Mouse (Mus musculus) megakaryocyte, adult 5-6 weeks (primary cell): ENCODE measurements at regions not wholly inside any gene's neighbourhood (a gene's known extent, or its start where the extent isn't known, plus 50 kb on each side); places are given as distances from the start of the nearest gene placed in this dataset.
A peak's percentile ranks its signal among the peaks of the same experiment; 100 is the strongest.

Experiments
- ATAC-seq: 2 replicates; pipeline ENCODE4 v1.8.0; 2016; ENCODE audit warnings: mild to moderate bottlenecking, inconsistent platforms; ENCODE audit not compliant: poor library complexity, severe bottlenecking

DNA sequence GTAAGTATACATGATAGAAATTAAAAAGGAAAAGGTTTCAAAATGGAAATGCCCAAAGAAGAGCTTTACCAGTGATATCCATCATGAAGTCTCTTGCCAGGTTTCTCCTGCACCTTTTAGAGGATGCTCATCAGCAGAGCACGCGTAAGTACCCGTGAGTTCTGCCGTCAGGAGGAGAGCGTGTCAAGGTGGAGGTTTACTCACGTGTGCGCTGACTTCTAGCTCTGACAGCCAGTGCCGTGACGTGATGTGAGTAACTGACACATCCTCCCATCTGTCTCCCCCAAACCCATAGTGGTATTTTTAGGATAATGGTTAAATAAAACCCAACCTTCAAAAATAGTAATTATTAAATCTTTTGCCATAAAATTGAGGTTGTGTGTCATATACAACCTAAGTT lies 55.3 kb downstream of the Adra2a start:
- no peak for ATAC-seq

DNA sequence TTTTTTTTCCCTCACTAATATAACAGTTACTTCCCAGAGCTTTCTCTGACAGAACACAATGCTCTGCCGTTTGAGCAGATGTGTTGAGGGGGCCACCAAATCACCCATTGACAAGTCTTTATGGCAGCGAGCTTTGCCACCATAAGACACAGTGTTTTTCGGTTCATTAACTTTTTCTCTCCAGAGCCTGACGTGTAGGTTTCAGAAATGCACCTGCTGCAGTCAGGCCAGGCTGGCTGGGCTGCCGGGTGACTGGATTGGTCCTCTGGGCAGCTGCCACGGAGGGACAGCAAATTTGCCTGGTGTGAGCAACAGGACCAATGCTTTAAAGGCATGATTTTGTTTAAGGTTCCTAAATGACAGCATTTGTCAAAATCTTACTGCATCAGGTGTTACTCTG lies 55.8 kb downstream of the Adra2a start:
- no peak for ATAC-seq

DNA sequence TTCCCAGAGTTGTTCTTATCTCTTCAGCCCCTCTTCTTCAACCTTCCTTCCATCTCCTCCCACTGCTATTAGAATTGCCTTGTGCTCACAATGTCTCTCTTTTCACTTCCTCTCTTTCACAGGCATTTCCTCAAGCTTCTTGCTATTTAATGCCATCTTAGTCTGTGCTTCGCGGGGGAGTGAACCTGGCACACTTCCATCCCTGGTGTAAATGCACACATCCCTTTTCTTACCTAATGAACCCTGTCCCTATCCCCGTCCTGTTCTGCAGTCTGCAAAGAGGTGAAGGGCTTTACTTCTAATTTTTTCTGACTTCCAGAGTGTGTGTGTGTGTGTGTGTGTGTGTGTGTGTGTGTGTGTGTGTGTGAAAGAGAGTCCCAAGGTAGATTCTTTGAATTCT lies 62.6 kb downstream of the Adra2a start:
- peak; percentile 40; the same call in 1 of the 2 replicates for ATAC-seq

DNA sequence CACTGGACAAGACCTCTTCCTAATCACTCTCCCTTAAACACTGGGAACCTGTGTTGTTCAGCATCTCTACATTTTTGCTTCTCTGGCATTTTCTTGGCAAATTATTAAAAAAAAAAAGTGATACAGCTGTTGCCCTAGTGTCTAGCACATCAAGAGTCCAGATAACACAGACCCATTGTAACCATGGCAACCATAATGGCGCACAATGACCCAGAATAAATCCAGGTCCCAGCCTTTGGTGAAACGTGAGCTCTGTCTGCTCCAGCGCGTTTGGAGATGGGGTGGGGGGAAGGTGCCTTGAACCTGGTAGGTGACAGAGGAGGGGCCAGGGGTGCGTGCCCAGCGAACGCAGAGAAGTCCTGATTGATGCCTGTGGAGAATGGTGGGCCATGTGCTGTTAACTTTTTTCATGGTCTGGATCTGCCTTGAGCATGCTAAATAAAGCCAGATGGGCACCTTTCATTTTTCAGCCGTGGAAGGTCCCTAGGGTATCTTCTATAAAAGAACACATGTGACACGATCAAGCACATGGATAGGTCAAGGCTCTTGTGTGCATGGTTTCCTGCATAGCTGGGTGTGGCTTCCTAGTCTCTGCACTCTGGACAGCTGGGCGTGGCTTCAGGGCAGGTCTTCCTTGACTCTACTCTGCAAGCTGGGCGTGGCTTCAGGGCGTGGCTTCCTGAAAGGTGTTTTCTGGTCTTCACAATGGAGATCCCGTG lies 63.3 kb downstream of the Adra2a start:
- no peak for ATAC-seq

DNA sequence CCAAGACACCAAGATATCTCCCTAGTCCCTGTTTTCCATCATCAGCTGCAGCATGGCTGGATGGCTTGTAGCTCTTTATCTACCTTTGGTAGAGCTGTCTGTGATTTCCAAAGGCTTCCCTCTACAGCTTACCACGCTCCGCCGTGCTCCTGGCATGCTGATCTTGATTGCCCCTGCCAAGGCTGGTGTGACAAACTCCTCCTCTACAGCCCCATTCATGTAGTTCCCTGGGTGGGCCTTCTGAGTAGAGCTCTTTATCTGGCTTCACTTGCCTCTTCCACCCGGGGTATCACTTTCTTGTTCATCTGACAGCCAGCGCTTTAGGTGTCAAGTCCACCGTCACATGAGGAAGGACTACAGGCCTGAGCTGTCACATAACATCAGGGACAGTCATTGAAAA lies 66.1 kb downstream of the Adra2a start:
- no peak for ATAC-seq

DNA sequence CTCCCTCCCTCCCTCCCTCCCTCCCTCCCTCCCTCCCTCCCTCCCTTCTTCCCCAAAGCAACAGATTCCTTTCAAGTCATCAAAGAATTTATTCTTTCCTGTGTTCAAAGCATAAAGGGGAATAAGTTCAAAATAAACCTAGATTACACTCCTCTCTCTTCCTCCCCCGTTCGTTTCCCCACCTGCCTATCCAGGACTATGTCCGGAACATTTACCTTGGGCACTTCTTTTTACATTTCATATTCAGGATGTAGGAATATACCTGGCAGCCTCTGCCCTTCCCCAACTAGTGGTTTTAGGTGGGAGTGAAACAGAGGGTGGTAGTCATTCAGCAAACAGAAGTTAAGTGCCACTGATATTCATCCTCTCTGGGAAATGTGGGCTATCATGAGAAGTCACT lies 68.7 kb downstream of the Adra2a start:
- ATAC-seq, result no peak

DNA sequence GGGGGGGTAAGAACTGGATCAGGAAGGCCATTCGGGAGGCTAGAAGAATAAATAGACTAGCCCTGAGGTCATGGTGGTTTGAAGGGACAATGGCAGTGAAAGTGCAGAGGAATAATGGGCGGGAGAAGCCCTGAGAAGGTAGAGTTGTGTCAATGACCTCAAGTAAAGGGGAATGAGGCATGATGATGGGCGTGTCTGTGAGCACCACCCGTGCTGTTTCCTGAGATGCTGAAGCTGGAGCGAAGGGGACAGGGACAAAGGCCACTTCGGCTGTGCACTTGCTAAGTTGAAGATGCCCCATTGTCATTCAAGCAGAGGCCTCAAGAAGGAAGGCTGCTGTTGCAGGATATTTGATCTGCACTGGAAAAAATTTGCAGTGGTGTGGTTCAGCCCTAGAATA lies 69.5 kb downstream of the Adra2a start:
- no peak for ATAC-seq

DNA sequence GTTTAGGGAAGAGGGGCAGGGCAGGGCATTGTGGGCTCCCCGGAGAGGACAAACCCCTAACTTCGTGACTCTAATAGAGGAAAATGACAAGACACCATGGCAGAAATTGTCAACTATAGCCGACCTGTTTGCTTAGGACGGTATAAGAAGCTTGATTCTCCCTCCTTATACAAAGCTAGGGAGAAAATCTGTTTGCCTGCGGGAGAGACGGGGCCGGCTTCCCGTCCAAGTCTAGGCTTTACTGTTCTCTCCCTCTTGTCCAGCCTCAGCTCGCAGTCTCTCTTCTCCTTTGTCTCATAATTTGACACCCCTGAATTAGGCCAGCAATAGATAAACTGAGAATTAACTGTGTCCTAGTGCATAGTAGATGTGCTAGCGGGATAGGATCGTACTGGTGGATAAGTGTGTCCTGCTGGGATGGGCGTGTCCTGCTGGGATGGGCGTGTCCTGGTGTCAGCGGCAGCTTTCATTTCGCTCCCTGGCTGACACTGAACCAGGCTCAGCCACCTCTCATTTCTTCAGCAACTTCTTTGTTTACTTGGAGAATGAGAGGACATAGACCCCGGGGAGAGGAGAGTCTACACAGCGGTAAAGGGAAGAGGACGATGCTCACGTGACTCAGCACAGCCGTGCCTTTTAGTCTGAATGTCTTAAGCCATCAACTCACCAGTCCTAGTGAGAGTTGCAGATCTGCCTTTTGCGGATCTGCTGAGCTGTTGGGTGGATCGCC lies 70.8 kb downstream of the Adra2a start:
- ATAC-seq, result peak; percentile 83

DNA sequence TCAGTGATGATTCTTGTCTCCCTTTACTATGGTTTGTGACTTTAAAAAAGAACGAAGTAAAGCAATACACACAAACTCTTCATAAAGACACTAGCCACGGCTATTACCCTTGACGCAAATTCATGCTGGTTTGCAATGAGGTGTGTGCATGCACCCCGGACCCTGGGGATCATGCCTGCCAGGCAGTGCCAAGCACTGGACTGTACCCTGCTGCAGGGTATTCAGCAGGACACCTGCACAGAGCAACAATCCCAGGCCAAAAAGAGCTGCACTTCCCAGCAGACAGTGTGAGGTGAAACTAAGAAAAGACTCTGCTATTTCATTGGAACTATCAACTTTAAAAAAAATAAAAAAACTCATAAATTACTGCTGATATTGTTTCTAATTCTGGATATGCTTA lies 71.4 kb downstream of the Adra2a start:
- 0 out of 2 replicates have a peak, but pooled peaks have one; percentile 18 for ATAC-seq

DNA sequence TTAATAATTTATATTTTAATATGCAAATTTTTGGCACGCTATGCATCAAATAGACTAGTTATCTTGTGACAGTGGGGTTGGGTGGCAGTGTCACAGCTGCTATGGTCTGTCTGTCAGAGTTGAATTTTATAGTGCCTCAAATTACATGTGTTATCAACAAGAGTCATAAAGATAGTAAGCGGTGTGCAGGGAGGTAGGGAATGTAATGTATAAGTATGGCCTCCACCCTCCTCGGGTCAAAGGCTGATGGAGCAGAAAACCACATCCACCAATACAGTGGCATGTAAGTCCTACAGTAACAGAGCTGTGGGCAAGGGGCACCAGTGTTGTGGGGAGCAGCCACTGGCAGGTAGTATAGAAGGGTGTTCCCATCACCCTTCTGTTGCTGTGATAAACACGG lies 72.9 kb downstream of the Adra2a start:
- ATAC-seq, result no peak

DNA sequence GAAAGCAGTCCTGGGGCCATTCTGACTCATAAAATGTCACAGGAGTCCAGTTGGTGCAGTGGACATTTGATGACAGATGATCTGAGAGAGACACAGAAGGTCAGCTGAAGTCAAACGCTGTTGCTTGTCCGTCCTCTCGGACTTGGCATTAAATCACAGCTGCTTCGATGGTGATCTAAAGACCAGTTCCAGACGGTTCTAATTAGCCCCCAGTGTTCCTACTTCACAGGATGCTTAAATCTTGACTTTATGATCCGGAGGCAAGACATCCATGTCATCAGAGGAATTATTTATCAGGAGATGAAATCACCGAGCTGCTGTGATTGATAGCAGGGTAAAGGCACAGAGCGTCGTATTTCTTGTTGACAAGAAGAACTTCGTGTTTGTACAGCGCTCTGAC lies 73.7 kb downstream of the Adra2a start:
- no peak for ATAC-seq

DNA sequence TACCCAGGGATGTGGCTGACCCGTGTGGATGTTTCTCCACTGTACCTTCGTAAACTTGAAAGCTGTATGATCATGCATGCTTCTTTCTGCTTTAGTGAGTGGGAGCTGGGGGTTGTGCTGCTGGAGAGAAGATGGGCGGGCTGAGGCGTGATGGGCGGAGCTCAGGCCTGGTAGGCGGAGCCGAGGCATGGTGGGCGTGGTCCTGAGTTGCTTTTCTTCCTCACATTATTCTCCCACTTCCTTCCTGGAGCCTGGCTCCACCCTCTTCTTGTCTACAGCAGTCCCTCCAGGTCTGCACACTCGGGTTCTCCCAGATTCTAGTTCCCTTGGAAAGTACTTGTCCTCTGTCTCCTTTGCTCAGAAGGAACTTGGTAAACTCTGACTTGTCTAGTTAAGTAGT lies 79.6 kb downstream of the Adra2a start:
- no peak for ATAC-seq

DNA sequence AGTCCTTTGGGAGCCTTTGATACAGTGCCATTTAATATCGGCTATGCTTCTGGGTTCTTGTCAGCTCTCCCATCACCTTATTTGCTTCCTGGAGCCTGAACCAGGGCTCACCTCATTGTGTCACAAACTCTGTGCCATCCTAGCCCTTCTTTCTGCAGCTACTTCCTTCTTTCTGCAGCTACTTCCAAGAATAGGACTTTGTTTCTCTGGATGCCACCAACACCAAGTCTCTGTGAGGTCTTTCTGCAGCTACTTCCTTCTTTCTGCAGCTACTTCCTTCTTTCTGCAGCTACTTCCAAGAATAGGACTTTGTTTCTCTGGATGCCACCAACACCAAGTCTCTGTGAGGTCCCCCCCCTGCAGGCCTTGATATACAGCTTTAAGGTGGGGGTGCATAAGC lies 107.8 kb downstream of the Adra2a start:
- ATAC-seq, result peak; percentile 30

DNA sequence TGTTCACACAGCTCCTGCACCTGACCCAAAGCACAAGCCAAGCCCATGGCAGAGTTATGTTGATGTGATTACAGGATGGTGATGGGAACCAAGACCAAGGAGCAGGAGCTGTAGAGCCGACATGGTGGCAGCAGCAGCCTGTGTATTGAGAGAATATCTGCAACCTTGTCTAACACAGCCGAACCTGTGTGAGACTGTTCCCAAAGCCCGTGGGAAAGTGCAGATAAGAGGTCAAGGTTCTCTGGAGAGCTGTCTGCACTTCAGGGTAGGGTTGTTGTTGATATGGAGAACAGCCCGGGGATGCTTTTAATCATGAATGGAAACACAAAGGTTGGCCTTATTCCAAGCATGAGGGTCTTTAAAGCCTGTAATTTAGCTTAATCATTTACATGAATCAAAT lies 110.4 kb downstream of the Adra2a start:
- ATAC-seq, result no peak

DNA sequence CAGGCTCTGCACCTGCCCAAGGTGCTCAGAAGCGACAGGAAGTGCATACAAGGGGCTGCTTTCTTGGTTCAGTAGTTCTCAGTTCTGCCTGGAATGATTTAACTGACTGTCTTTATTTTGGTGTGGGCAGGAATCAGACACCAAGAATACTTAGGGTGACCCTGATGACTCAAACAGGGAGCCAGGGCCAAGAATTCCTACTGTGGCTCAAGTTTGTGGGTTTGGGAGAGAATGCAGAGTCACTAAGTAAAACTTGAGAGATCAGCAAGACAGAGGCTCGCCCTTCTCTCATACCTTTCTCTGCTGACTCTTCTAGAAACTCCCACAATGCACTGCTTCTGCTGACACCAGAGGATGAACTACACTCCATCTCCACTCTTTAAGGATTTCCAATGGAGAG lies 126.4 kb downstream of the Adra2a start:
- ATAC-seq, result no peak

DNA sequence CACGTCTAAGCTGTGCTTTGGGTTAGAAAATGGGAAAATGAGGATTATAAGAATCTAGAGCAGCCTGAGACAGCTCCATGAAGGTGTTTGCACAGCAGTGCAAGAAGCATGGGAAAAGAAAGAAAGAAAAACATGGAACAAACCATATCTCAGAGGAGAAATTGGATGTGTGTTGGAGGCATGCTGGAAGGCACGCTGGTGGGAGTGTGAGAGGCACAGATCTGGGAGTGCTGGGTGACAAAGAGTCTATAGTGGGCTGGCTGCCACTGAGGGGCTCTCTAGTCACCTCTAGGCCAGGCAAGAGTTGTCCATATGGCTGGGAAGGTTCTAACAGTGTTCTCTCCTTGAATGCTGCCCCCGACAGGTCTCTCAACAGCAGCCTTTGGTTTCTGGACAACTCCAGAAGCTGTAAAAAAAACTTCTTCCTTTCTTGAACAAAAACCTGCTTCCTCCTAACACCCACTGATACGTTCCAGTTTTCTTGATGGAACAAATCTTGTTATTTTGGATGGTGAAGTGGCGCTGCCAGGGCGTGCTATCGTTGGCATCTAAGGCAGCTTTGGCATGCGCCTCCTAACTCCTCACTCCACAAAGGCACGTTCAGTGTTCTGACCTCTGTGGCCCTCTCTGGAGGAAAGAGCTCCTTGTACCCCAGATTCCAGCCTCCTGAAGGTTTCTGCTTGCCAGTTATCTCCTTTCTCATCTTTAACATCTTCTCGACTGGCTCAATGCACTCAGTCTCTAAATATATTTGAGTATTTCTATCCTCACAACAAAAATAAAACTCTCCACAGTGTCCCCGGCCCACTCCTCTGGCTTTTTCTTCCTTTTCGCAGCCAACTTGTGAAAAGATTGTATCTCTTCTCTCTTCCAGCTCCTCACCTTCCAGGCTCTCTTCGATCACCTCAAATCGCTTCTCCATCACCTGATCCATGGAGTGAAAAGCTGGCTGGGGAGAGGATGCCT lies 130.4 kb downstream of the Adra2a start:
- no peak for ATAC-seq

DNA sequence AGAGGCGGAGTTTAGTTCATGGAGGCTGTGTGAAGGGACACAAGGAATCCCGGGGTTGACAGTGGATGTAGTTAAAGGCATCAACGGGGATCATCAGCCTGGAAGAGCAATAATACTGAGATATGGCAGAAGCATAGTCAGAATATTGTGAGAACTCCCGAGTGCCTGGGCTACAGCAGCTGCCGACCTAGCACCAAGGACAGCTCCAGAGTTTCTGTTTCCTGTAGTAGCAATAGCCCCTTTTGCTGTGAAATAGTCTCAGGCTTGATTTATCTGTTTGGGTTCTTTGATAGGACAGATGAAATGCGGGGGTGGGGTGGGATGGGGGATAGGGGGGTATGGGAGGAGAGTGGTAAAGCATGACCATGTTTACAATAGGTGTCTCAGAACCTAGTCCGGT lies 131.8 kb downstream of the Adra2a start:
- no peak for ATAC-seq

DNA sequence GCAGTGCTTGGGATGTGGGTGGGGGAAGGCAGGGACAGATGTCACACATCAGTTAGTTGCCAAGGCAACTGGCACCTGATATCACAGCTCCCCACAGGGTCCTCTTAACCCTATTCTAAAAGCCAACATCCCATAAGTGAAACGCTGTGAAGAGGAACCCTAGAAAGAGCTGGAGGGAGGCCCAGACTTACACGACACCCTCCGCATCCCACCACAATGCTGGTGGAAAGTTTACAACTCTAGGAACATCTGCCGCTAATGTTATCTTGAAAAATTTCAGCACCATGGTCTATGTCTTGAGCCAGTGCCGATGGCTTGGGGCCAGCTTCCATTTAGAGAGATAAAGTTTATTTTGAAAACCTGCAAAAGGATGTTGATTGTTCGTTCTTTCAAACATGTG lies 133.5 kb downstream of the Adra2a start:
- no peak for ATAC-seq

DNA sequence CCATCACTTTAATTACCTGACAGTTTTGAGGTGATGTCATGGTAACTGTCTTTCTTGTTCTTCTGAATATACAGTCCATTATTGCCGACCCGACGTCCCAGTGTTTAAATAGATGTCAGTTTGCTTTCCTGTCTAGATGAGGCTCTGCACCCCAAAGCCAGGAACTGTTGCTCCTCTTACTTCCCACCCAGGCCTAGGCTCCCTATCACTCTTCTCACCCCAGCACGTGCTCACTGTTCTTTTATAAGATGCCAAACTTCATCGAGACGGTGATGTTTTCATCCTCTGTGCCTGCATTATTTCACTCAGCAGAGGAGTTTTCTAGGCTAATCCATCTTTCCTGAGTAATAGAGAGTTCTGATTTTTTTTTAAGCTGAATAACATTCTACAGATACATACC lies 156.5 kb downstream of the Adra2a start:
- ATAC-seq, result no peak

DNA sequence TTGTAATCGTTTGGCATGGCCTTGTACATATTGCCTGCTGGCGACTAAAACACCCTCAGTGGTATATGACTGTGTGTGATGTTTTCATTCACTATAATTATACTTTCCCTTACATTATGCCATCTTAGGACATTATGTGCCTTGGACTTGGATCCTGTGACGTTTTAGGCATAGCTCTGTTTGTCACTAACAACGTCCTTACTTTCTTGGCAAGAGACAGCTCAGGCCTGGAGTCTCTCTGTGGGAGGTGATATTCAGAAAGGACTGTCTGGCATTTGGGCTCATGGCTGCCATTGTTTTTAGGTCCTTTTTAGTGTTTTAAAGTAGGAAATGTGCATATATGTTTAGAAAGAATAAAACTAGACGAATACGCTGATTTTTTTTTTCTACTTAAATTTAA lies 158.5 kb downstream of the Adra2a start:
- ATAC-seq, result no peak

DNA sequence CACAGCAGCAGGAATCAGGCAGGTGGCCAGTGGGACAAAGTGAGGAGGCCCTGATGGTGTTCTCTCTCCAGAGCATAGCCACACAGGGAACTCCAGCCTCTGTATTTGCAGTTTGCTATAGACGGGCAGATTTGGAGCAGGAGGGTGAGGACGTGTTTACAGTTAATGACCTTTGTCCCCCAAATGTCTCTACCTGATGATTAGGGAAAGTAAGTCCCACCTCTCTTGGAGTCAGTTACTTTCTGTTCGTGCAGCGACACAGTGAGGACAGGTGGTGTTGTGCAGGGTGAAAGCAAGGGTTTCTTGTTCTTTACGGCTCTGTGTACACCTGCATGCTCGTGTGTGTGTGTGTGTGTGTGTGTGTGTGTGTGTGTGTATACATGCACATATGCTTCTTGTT lies 162.9 kb downstream of the Adra2a start:
- ATAC-seq, result no peak

DNA sequence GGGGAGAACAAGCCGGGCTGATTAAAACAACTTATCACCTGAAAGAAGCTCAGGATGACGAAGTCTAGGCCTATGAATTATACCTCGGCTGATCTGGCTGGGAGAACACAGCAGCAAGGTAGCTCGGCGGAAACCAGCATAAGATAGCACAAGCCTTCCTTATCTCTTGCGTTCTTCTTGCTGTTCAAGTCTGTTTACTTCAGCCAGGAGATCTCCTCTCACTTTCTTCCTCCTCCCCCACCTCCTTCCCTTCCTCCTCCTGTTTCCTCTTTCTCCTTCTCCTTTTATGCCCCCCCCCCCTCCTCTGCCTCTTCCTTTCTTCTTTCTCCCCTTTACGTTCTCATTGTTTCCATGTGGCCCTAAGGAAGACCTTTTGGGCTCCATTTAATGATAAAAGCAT lies 168.2 kb downstream of the Adra2a start:
- ATAC-seq, result no peak
